8 mouse cellular contexts compared by ENCODE assay signal in the genomic region with DNA sequence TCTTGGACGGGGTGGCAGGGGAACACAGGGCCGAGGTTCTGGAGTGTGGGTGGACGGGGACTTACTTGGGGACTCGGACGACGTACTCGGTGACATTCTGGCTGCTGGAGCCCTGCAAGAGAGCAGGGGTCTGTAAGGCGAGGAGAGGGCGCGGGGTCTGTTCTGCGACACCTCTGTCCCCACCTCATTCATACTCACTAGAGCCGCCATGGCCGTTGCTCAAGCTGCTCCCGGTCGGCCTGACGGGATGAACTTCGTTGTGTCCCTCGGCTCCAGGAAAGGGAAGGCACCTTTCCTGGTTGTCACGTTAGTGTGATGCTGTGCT. TPM values are rescaled to one million over a fixed set of nuclear protein-coding genes. Genes with fewer than 3 reads are reported as not detected.
DNase-seq lines count a peak whose midpoint lies in the region; ATAC-seq lines count a peak whose summit lies in the region.

No protein-coding gene starts in this region.

- ATAC-seq in lung, embryonic 15.5 days (ENCODE audit: borderline replicate concordance, extremely low read depth, low FRiP score, low TSS enrichment): peak; percentile 37
- ATAC-seq in erythroblast, adult 5-6 weeks (replicated peaks; ENCODE audit: low FRiP score, poor library complexity, severe bottlenecking): peak; percentile 57
- ATAC-seq in limb, embryonic 11.5 days (ENCODE audit: insufficient number of reproducible peaks, low FRiP score, low TSS enrichment, low read depth): peak; percentile 44
- peak; percentile 52 for ATAC-seq in neural tube, embryonic 15.5 days (ENCODE audit: low FRiP score)

- peaks cover 22% of the 10 kb centered on the region for H3K4me1 ChIP-seq in lung, embryonic 15.5 days
- peaks cover 4% of the 10 kb centered on the region; the same call in 1 of the 2 replicates for H3K4me1 ChIP-seq in limb, embryonic 11.5 days (ENCODE audit: control insufficient read depth, insufficient read depth, low read length)
- H3K4me1 ChIP-seq in neural tube, embryonic 15.5 days: peaks cover 26% of the 10 kb centered on the region

- H3K9ac ChIP-seq in lung, embryonic 15.5 days: peak overlapping the region; percentile 76
- H3K9ac ChIP-seq in limb, embryonic 11.5 days (ENCODE audit: low read length): peak overlapping the region; percentile 53; the same call in 1 of the 2 replicates
- H3K9ac ChIP-seq in neural tube, embryonic 15.5 days (replicated peaks): peak overlapping the region; percentile 77

- H3K4me2 ChIP-seq in lung, embryonic 15.5 days: peak overlapping the region; percentile 89
- peak overlapping the region; percentile 74 for H3K4me2 ChIP-seq in limb, embryonic 11.5 days (ENCODE audit: low read depth, severe bottlenecking)
- peak overlapping the region; percentile 90 for H3K4me2 ChIP-seq in neural tube, embryonic 15.5 days

- WGBS in lung, embryonic 15.5 days: under 1% methylated on average over 19 of the region's 19 CpGs
- under 1% methylated on average over 19 of the region's 19 CpGs for WGBS in limb, embryonic 11.5 days
- under 1% methylated on average over 19 of the region's 19 CpGs for WGBS in neural tube, embryonic 15.5 days

- peak overlapping the region; percentile 91 for H3K27ac ChIP-seq in lung, embryonic 15.5 days
- no peak overlapping the region for H3K27ac ChIP-seq in limb, embryonic 11.5 days (replicated peaks; ENCODE audit: low read depth, low read length)
- H3K27ac ChIP-seq in neural tube, embryonic 15.5 days (replicated peaks): peak overlapping the region; percentile 84

- H3K9me3 ChIP-seq in lung, embryonic 15.5 days: no peaks in the 10 kb centered on the region
- no peaks in the 10 kb centered on the region for H3K9me3 ChIP-seq in limb, embryonic 11.5 days (ENCODE audit: control insufficient read depth, low read length)
- H3K9me3 ChIP-seq in neural tube, embryonic 15.5 days (replicated peaks): no peaks in the 10 kb centered on the region

- peaks cover 31% of the 10 kb centered on the region for H3K36me3 ChIP-seq in lung, embryonic 15.5 days
- peaks cover 6% of the 10 kb centered on the region; the same call in 1 of the 2 replicates for H3K36me3 ChIP-seq in limb, embryonic 11.5 days (ENCODE audit: control insufficient read depth, insufficient read depth, low read length)
- H3K36me3 ChIP-seq in neural tube, embryonic 15.5 days: peaks cover 34% of the 10 kb centered on the region

- H3K27me3 ChIP-seq in lung, embryonic 15.5 days: no peaks in the 10 kb centered on the region
- no peaks in the 10 kb centered on the region for H3K27me3 ChIP-seq in limb, embryonic 11.5 days (ENCODE audit: control insufficient read depth, insufficient read depth, low read length)
- no peaks in the 10 kb centered on the region; the same call in 1 of the 2 replicates for H3K27me3 ChIP-seq in neural tube, embryonic 15.5 days (replicated peaks)

- peak overlapping the region; percentile 79 for H3K4me3 ChIP-seq in lung, embryonic 15.5 days
- peak overlapping the region; percentile 68 for H3K4me3 ChIP-seq in limb, embryonic 11.5 days (ENCODE audit: low read depth, low read length)
- peak overlapping the region; percentile 83 for H3K4me3 ChIP-seq in neural tube, embryonic 15.5 days (replicated peaks)

- DNase-seq in lung, postnatal 10 days: no peak
- DNase-seq in limb, embryonic 11.5 days (ENCODE audit: low spot score): no peak
- no peak for DNase-seq in gastrocnemius, adult 18-20 months (ENCODE audit: low spot score)
- no peak for DNase-seq in urinary bladder, postnatal 4 days (ENCODE audit: low spot score in 2 of 2)
- no peak for DNase-seq in cerebellum, postnatal 4 days (ENCODE audit: low spot score in 2 of 2)

RNA-seq across cellular contexts. Expression of gene Gtf2f1, which starts 0.2 kb away (rescaled TPM):
- polyA plus RNA-seq in lung, embryonic 15.5 days (2015; fragmentation: Nextera tagmentation; extraction: Ambion mirVana): 56.7 and 63.3 TPM in 2 replicates
- 18.3 and 33.9 TPM in 2 replicates for total RNA-seq in erythroblast, adult 5-6 weeks (2015; ENCODE audit: low replicate concordance)
- total RNA-seq in erythroblast, adult 5-6 weeks (2017; ENCODE audit: low replicate concordance): 34.3 and 59.5 TPM in 2 replicates
- polyA plus RNA-seq in limb, embryonic 11.5 days (2014; fragmentation: Nextera tagmentation; extraction: Ambion mirVana): 73.8 and 76.6 TPM in 2 replicates
- 63.2 and 70.7 TPM in 2 replicates for polyA plus RNA-seq in neural tube, embryonic 15.5 days (2015; fragmentation: Nextera tagmentation; extraction: Ambion mirVana)
- total RNA-seq in gastrocnemius, adult 18-20 months (2021): 10 to 100 TPM; 17.1 to 19.0 TPM

RNA-seq across cellular contexts. Expression of gene Gm17949, which starts 0.4 kb away (rescaled TPM):
- polyA plus RNA-seq in lung, embryonic 15.5 days (2015; fragmentation: Nextera tagmentation; extraction: Ambion mirVana): 0.26 and 0.50 TPM in 2 replicates
- not detected in 2 replicates for total RNA-seq in erythroblast, adult 5-6 weeks (2015; ENCODE audit: low replicate concordance)
- total RNA-seq in erythroblast, adult 5-6 weeks (2017; ENCODE audit: low replicate concordance): not detected in 2 replicates
- polyA plus RNA-seq in limb, embryonic 11.5 days (2014; fragmentation: Nextera tagmentation; extraction: Ambion mirVana): 0.21 and 0.37 TPM in 2 replicates
- 0.26 and 0.46 TPM in 2 replicates for polyA plus RNA-seq in neural tube, embryonic 15.5 days (2015; fragmentation: Nextera tagmentation; extraction: Ambion mirVana)
- total RNA-seq in gastrocnemius, adult 18-20 months (2021): not detected

RNA-seq across cellular contexts. Expression of gene Pspn, which starts 11.1 kb away (rescaled TPM):
- 0.78 TPM in 1 of 2 replicates, not detected in the other for polyA plus RNA-seq in lung, embryonic 15.5 days (2015; fragmentation: Nextera tagmentation; extraction: Ambion mirVana)
- not detected in 2 replicates for total RNA-seq in erythroblast, adult 5-6 weeks (2015; ENCODE audit: low replicate concordance)
- total RNA-seq in erythroblast, adult 5-6 weeks (2017; ENCODE audit: low replicate concordance): 1.5 TPM in 1 of 2 replicates, not detected in the other
- polyA plus RNA-seq in limb, embryonic 11.5 days (2014; fragmentation: Nextera tagmentation; extraction: Ambion mirVana): 0.72 TPM in 1 of 2 replicates, not detected in the other
- polyA plus RNA-seq in neural tube, embryonic 15.5 days (2015; fragmentation: Nextera tagmentation; extraction: Ambion mirVana): 0.43 and 0.49 TPM in 2 replicates
- total RNA-seq in gastrocnemius, adult 18-20 months (2021): not detected

RNA-seq across cellular contexts. Expression of gene Alkbh7, which starts 13.7 kb away (rescaled TPM):
- 40.0 and 40.5 TPM in 2 replicates for polyA plus RNA-seq in lung, embryonic 15.5 days (2015; fragmentation: Nextera tagmentation; extraction: Ambion mirVana)
- not detected in 2 replicates for total RNA-seq in erythroblast, adult 5-6 weeks (2015; ENCODE audit: low replicate concordance)
- total RNA-seq in erythroblast, adult 5-6 weeks (2017; ENCODE audit: low replicate concordance): 2.5 and 8.9 TPM in 2 replicates
- 40.2 and 42.1 TPM in 2 replicates for polyA plus RNA-seq in limb, embryonic 11.5 days (2014; fragmentation: Nextera tagmentation; extraction: Ambion mirVana)
- polyA plus RNA-seq in neural tube, embryonic 15.5 days (2015; fragmentation: Nextera tagmentation; extraction: Ambion mirVana): 56.2 and 59.4 TPM in 2 replicates
- 10 to 100 TPM; 26.9 to 27.9 TPM for total RNA-seq in gastrocnemius, adult 18-20 months (2021)

RNA-seq across cellular contexts. Expression of gene Khsrp, which starts 20.4 kb away (rescaled TPM):
- 42.1 and 44.1 TPM in 2 replicates for polyA plus RNA-seq in lung, embryonic 15.5 days (2015; fragmentation: Nextera tagmentation; extraction: Ambion mirVana)
- 32.9 and 37.6 TPM in 2 replicates for total RNA-seq in erythroblast, adult 5-6 weeks (2015; ENCODE audit: low replicate concordance)
- total RNA-seq in erythroblast, adult 5-6 weeks (2017; ENCODE audit: low replicate concordance): 29.8 and 34.2 TPM in 2 replicates
- 48.4 and 48.7 TPM in 2 replicates for polyA plus RNA-seq in limb, embryonic 11.5 days (2014; fragmentation: Nextera tagmentation; extraction: Ambion mirVana)
- 25.8 and 29.1 TPM in 2 replicates for polyA plus RNA-seq in neural tube, embryonic 15.5 days (2015; fragmentation: Nextera tagmentation; extraction: Ambion mirVana)
- total RNA-seq in gastrocnemius, adult 18-20 months (2021): 10 to 100 TPM; 25.9 to 27.4 TPM
